Mouse (Mus musculus) adrenal gland, postnatal 10 days (tissue): ENCODE data around the gene Ube4a. TPM values are rescaled to one million over a fixed set of nuclear protein-coding genes. Genes with fewer than 3 reads are reported as not detected.

Experiments
- total RNA-seq, 2 experiments: library from RNA; stranded (reverse); gene quantifications; 2 replicates each; pipeline ENCODE4 v1.2.3; 2021

Gene Ube4a
- total RNA-seq, 2 experiments from 2014 or later: 77.5 to 91.0 TPM

Other genes with a start within 250 kb of the Ube4a start
- gene Phldb1, start 230.4 kb downstream of the Ube4a start, total RNA-seq: 10 to 100 TPM; 54.5 to 63.9 TPM
- gene Arcn1, start 197.8 kb downstream of the Ube4a start, total RNA-seq: 100 to 1,000 TPM; 138 to 150 TPM
- 10 to 100 TPM; 73.0 to 87.7 TPM for gene Ift46, start 197.7 kb downstream of the Ube4a start, total RNA-seq
- 10 to 100 TPM in 1 of 2 experiments, 1 to 10 TPM in 1; 4.3 to 10.4 TPM for gene Tmem25, start 166.3 kb downstream of the Ube4a start, total RNA-seq
- 10 to 100 TPM; 37.0 to 92.7 TPM for gene Ttc36, start 162.5 kb downstream of the Ube4a start, total RNA-seq
- gene Kmt2a, start 84.3 kb downstream of the Ube4a start, total RNA-seq: 10 to 100 TPM; 21.4 to 34.8 TPM
- gene Atp5l, start 44.9 kb downstream of the Ube4a start, total RNA-seq: 100 to 1,000 TPM; 796 to 905 TPM
- gene Cd3g, start 14.8 kb upstream of the Ube4a start, total RNA-seq: 1 to 10 TPM; 4.6 to 5.0 TPM
- 1 to 10 TPM; 3.0 to 3.1 TPM for gene Cd3d, start 16.2 kb upstream of the Ube4a start, total RNA-seq
- 1 to 10 TPM; 6.7 to 7.3 TPM for gene Cd3e, start 44.0 kb upstream of the Ube4a start, total RNA-seq
- gene Mpzl2, start 74.2 kb upstream of the Ube4a start, total RNA-seq: 10 to 100 TPM; 15.1 to 16.4 TPM
- gene Mpzl3, start 89.6 kb upstream of the Ube4a start, total RNA-seq: 1 to 10 TPM; 2.9 to 4.4 TPM
- gene Jaml, start 113.6 kb upstream of the Ube4a start, total RNA-seq: 1 to 10 TPM in 1 of 2 experiments, under 1 TPM in 1; 0.70 to 1.8 TPM
- gene Scn2b, start 152.2 kb upstream of the Ube4a start, total RNA-seq: 1 to 10 TPM; 6.7 to 7.5 TPM
- 10 to 100 TPM in 1 of 2 experiments, 1 to 10 TPM in 1; 3.3 to 14.2 TPM for gene Scn4b, start 172.8 kb upstream of the Ube4a start, total RNA-seq
- gene BC049352, start 216.4 kb upstream of the Ube4a start, total RNA-seq: not detected
- gene Tmprss4, start 238.5 kb upstream of the Ube4a start, total RNA-seq: not detected